Mouse (Mus musculus) lung, adult 2 months (tissue): Measurements from ENCODE around the gene Gm20388. TPM values are rescaled to one million over a fixed set of nuclear protein-coding genes. Genes with fewer than 3 reads are reported as not detected.
A peak's percentile ranks its signal among the peaks of the same experiment; 100 is the strongest.

Experiments used
- DNase-seq: peaks from one replicate; pipeline ENCODE4 v3.0.0; 2022
- H3K4me1 ChIP-seq: fragments of 200-500 bp; 2 replicates; pipeline ENCODE4 v1.6.1; 2011; ENCODE audit warnings: low read length; ENCODE audit not compliant: control insufficient read depth, insufficient read depth
- H3K4me3 ChIP-seq: fragments of 200-500 bp; replicated peaks from 2 replicates; pipeline ENCODE3; 2011; ENCODE audit warnings: low read depth, mild to moderate bottlenecking, control low read depth, low read length; ENCODE audit errors: extremely low read depth
- CTCF ChIP-seq: fragments of 200-500 bp; IDR thresholded peaks from 2 replicates; pipeline ENCODE4 v1.5.1; 2011; ENCODE audit warnings: mild to moderate bottlenecking, low read length, control low read depth; ENCODE audit not compliant: insufficient read depth
- POLR2A ChIP-seq: fragments of 200-500 bp; IDR thresholded peaks from 2 replicates; pipeline ENCODE4 v1.6.1; 2011; ENCODE audit warnings: low read depth, mild to moderate bottlenecking, control low read depth, low read length, borderline replicate concordance; ENCODE audit errors: extremely low read depth
- WGBS: fragments of 180-500 bp; shearing (Covaris S2); methylation state at CpG from one replicate; pipeline ENCODE4 v1.1.7; 2018; 5-methylcytosine and 5-hydroxymethylcytosine counted together
- polyA plus RNA-seq: library from polyadenylated mRNA; depleted of rRNA; stranded (reverse); fragments of >200 nt; gene quantifications from 2 replicates; pipeline ENCODE4 v1.2.3, GENCODE M21; 2012

Gene Gm20388
- polyA plus RNA-seq, 1 experiment: 67.8 TPM

DNA sequence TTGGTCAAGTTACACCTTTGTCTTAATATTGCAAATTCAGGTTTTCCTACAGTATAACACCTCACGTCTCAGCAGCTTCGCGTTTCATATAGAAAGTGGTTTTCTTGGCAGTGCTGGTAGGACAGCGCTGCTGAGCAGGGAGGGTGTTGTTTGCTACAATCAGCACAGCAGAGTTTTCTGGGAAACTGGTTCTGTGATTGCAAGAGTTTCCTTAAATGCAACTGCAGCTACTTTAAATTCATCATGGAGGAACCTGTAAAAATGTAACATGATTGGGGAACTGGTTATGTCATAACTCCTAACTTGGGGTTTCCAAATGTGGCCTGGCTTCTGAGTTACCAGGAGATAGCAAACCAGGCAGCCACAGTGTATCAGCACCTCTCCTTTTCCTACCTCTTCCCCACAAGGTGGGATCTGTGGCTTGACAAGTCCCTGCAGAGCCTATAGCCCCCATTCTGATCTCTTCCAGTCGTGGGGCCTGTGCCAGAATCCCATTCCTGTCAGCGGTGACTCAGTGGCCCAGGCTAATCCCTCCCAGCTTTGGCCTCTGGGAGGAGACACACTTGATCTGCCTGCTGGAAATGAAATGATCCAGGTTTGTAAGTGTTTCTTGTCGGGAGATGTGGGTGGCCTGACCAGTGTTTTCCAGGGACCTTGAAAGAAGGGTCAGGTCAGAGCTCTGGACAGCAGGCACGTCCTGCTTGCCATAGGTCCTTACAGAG is 2109.6 kb downstream of the Gm20388 start:
- DNase-seq: no peak
- TF ChIP-seq CTCF (no peak), POLR2A (no peak)
- Histone ChIP-seq H3K4me3 (no peak overlapping the region), H3K4me1 (peaks cover 7% of the 10 kb centered on the region)
- 78% methylated on average over 8 of the region's 8 CpGs for WGBS

DNA sequence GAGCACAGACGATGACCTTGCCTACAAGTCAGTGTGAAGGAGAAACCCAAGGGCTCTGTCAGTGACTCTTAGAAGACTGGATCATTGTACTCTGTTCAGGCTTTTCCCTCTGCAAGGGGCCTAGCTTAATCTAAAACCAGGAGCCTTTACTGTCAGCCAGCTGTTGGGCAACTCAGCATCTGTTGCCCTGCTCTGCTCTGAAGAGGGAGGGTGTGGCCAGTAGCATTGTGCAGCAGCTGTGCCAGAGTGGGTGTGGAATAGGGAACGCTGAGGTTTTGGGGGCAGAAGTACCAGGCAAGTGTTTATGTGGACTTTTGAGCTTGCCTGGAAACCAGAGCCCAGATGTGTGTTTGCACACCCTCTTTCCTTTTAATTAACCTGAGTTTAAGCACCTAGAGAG is 2111.1 kb downstream of the Gm20388 start:
- peaks cover 7% of the 10 kb centered on the region for H3K4me1 ChIP-seq
- no peak for TF ChIP-seq POLR2A
- DNase-seq: peak; percentile 21
- H3K4me3 ChIP-seq: no peak overlapping the region
- 52% methylated on average over 2 of the region's 2 CpGs for WGBS

DNA sequence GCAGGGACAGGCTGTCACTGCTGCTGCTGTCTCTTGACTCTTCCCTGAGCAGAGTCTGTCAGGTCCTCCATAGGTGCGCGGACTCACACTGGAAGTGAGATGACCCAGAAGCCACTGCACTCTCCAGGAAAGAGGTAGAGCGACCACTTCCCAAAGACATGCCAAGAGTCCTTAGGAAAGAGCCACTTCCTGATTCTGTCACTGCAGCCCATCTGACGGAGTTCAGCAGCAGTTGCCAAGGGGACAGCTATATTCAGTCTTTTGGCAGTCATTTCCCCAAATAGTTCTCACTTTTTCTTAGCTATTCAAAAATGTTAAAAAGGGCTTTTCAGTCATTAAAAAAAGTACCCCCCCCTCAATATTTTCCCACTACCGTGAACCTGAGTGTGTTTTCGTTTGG is 2111.6 kb downstream of the Gm20388 start:
- WGBS: 65% methylated on average over 6 of the region's 6 CpGs
- DNase-seq: no peak
- H3K4me1 ChIP-seq: peaks cover 7% of the 10 kb centered on the region
- no peak for TF ChIP-seq POLR2A
- no peak for TF ChIP-seq CTCF
- H3K4me3 ChIP-seq: no peak overlapping the region

DNA sequence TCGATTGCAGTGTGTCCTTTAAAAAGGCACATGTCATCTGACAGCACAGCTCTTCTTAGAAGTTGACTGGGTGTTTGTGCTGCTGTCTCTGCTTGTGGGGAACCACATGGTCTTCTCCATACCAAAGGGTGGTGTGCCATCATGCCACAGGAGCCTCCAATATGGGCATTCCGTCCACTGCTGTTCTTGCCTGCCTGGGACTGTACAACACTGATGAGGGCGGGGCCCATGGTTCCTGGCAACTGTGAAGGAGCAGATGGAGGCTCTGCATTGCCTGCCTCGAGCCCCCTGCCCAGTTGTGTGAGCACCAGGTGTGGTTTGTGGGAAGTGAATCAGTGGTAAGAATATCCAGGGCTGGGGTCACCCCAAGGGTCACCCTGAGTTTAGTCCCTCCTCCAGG is 2112.1 kb downstream of the Gm20388 start:
- no peak for DNase-seq
- no peak for TF ChIP-seq CTCF
- no peak for TF ChIP-seq POLR2A
- 74% methylated on average over 4 of the region's 4 CpGs for WGBS
- Histone ChIP-seq H3K4me3 (no peak overlapping the region), H3K4me1 (peaks cover 7% of the 10 kb centered on the region)

DNA sequence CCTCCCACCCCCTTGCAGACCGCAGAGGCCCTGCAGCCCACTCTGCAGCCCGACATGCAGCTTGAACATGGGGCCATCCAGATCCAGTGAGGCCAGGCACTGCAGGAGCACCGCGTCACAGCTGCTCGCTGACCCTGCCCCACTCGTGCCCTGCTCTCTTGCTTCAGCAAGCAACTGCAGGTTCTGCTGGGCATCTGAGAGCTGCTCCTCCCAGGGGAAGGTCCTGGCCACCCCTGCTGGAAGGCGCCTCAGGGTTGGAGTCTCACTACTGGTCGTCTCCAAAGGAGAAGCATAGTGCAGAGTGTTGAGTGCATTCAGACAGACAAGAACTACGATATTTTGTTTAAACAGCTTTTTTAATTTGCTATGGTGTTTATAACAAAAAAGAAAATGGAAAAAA is 2114.9 kb downstream of the Gm20388 start:
- DNase-seq: no peak
- 93% methylated on average over 9 of the region's 9 CpGs for WGBS
- peaks cover 7% of the 10 kb centered on the region for H3K4me1 ChIP-seq
- H3K4me3 ChIP-seq: no peak overlapping the region
- TF ChIP-seq CTCF (no peak), POLR2A (no peak)

DNA sequence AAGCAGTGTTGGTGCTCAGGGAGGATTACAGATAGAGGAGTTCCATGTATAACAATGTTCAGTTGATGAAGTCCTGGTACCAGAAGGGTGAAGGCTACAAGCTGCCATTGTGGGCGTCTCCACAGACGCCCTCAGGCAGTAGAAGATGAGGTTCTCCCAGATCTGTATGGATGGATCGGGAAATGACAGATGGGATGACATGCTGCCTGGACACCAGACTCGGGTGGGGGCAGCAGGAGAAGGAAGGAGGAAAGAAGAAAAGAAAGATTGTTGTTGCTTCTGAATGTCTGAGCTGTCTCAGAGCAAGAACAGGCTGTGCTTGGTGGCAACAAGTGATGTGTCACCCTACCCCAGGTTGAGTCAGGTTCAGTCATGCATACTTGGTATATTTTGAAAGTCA is 2117.5 kb downstream of the Gm20388 start:
- no peaks in the 10 kb centered on the region for H3K4me1 ChIP-seq
- WGBS: 77% methylated on average over 4 of the region's 4 CpGs
- DNase-seq: no peak
- no peak overlapping the region for H3K4me3 ChIP-seq
- TF ChIP-seq POLR2A: no peak

DNA sequence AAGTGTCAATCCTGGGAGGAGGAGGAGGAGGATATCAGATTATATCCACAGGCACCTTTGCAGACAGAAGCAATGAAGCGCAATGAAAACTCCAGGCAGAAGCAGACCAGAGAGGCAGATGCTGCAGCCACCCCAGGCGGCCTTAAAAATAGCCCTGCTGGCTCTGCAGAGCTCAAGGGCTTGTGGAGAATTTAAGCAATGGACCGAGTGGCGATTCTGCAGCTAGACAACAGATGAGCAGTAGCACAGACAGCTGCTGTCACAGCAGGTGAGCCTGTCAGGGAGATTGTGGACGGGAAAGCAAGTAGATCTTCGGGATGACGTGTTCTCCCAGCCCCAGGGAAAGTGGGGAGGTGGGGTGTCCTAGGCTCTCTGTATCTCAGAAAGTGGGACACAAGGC is 2120.3 kb downstream of the Gm20388 start:
- 65% methylated on average over 7 of the region's 7 CpGs for WGBS
- TF ChIP-seq POLR2A (no peak), CTCF (no peak)
- no peak overlapping the region for H3K4me3 ChIP-seq
- no peaks in the 10 kb centered on the region for H3K4me1 ChIP-seq
- DNase-seq: no peak

DNA sequence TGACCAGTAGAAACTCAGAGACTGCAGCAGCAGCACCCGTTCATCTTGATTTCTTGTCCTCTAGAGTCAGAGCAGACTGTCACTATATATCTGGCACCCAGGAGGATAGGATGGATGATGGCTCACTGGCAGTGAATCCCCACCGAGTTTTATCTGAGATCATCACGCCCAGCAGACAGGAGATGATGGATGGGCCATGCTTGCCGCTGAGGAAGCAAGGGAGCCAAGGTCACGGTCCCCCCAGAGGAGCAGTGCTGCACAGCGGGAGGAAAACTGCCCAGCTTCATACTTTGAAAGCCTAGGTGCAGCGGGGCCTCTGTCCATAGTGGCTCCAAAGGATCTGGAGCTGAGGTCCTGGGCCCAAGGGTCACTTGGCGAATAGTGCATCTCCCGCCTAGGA is 2122.1 kb downstream of the Gm20388 start:
- H3K4me3 ChIP-seq: no peak overlapping the region
- H3K4me1 ChIP-seq: no peaks in the 10 kb centered on the region
- TF ChIP-seq POLR2A (no peak), CTCF (no peak)
- DNase-seq: no peak
- WGBS: 30% methylated on average over 9 of the region's 9 CpGs

DNA sequence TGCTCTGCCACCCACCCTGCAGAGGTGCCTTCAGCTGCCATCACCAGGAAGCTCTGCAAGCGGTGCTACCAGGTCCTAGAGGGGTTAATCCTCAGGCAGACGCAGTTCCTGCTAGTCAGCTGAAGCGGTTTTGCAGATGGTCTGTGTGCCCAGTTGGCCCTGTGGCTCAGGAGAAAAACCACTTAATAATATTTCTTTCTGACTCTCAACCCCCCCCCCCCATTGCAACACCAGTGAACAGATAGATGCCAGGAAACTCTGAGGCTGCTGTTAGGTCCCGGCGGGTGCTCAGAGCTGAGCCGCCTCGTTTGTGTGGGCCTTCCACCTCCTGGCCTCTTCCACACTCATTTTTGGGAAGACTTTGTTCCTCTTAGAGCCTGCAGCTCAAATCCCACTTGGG is 2124.9 kb downstream of the Gm20388 start:
- DNase-seq: no peak
- no peak overlapping the region for H3K4me3 ChIP-seq
- 44% methylated on average over 7 of the region's 7 CpGs for WGBS
- TF ChIP-seq POLR2A (no peak), CTCF (no peak)
- no peaks in the 10 kb centered on the region for H3K4me1 ChIP-seq

DNA sequence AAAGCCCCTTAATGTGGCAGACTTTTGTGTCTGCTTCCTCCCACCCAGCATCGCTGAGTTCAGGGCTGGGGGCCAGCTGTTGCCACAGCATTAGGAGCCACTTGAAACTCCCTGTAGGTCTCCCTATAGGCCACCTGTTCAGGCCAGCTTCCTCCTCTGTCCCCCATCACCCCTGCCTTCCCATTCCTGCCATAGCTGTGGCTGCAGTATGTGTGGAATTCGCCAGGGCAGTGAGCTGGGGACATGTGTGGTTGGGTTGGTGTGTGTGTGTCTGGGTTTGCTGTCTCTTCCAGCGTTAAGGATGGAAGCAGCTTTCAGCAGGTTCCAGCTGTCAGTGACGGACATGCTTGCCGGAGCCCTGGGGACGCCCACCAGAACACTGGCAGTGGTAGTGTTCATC is 2125.7 kb downstream of the Gm20388 start:
- no peak overlapping the region for H3K4me3 ChIP-seq
- WGBS: 76% methylated on average over 6 of the region's 6 CpGs
- TF ChIP-seq CTCF: no peak
- no peak for TF ChIP-seq POLR2A
- no peak for DNase-seq
- no peaks in the 10 kb centered on the region for H3K4me1 ChIP-seq
